Mouse (Mus musculus) embryonic facial prominence, embryonic 15.5 days (tissue): Measurements from ENCODE around the gene Cox7a2l. TPM values are rescaled to one million over a fixed set of nuclear protein-coding genes. Genes with fewer than 3 reads are reported as not detected.

Source experiments
- polyA plus RNA-seq: library from polyadenylated mRNA; unstranded; fragments of >200 nt; fragmentation: Nextera tagmentation; extraction: Ambion mirVana; gene quantifications from 2 replicates; pipeline ENCODE4 v1.2.1, GENCODE M21; 2015

Gene Cox7a2l
- polyA plus RNA-seq, 1 experiment from 2014 or later, result 163 TPM

Other genes with a start within 250 kb of the Cox7a2l start
- 29.6 and 33.2 TPM in 2 replicates for gene Eml4, start 166.4 kb downstream of the Cox7a2l start, polyA plus RNA-seq
- 0.05 TPM in 1 of 2 replicates, not detected in the other for gene Kcng3, start 114.6 kb upstream of the Cox7a2l start, polyA plus RNA-seq
- gene Mta3, start 188.8 kb upstream of the Cox7a2l start, polyA plus RNA-seq, result 45.8 and 46.4 TPM in 2 replicates